Mouse (Mus musculus) heart, embryonic 11.5 days (tissue): ENCODE results near the gene Gm20521. TPM values are rescaled to one million over a fixed set of nuclear protein-coding genes. Genes with fewer than 3 reads are reported as not detected.

ENCODE experiments used
- ATAC-seq: fragments of 200-750 bp; cut with Nextera tagmentation; replicated peaks from 2 replicates; pipeline ENCODE4 v1.8.0; 2017; ENCODE audit warnings: moderate library complexity; ENCODE audit not compliant: insufficient number of reproducible peaks, low FRiP score, low TSS enrichment
- H3K27ac ChIP-seq: fragments of 300-500 bp; sonication (generic); 2 replicates; pipeline ENCODE4 v1.5.1; 2014; ENCODE audit warnings: mild to moderate bottlenecking, low read depth, low read length
- H3K27me3 ChIP-seq: fragments of 300-500 bp; sonication (generic); 2 replicates; pipeline ENCODE4 v1.6.1; 2014; ENCODE audit warnings: mild to moderate bottlenecking, low read length, mixed read lengths; ENCODE audit not compliant: control insufficient read depth, insufficient read depth
- H3K36me3 ChIP-seq: fragments of 300-500 bp; sonication (generic); 2 replicates; pipeline ENCODE4 v1.6.1; 2014; ENCODE audit warnings: mild to moderate bottlenecking, low read length, moderate library complexity, mixed read lengths; ENCODE audit not compliant: control insufficient read depth, insufficient read depth
- H3K4me1 ChIP-seq: fragments of 300-500 bp; sonication (generic); 2 replicates; pipeline ENCODE4 v1.6.1; 2014; ENCODE audit warnings: low read length; ENCODE audit not compliant: control insufficient read depth, insufficient read depth
- H3K4me2 ChIP-seq: fragments of 300-500 bp; sonication (generic); 2 replicates; pipeline ENCODE4 v1.6.1; 2014; ENCODE audit warnings: mild to moderate bottlenecking, moderate library complexity
- H3K4me3 ChIP-seq: fragments of 300-500 bp; sonication (generic); 2 replicates; pipeline ENCODE4 v1.5.1; 2014; ENCODE audit warnings: low read depth, low read length
- H3K9ac ChIP-seq: fragments of 300-500 bp; sonication (generic); 2 replicates; pipeline ENCODE4 v1.6.1; 2014; ENCODE audit warnings: mild to moderate bottlenecking, low read depth, low read length, moderate library complexity
- H3K9me3 ChIP-seq: fragments of 300-500 bp; sonication (generic); replicated peaks from 2 replicates; pipeline ENCODE4 v1.6.1; 2016; ENCODE audit warnings: low read length; ENCODE audit not compliant: control insufficient read depth
- WGBS: fragments of 180-500 bp; shearing (Covaris S2); extraction: QIAGEN DNeasy Blood & Tissue Kit; methylation state at CpG from one replicate; pipeline ENCODE4 v1.1.7; 2014; ENCODE audit not compliant: insufficient replicate concordance; 5-methylcytosine and 5-hydroxymethylcytosine counted together
- polyA plus RNA-seq: library from polyadenylated mRNA; unstranded; fragments of >200 nt; fragmentation: Nextera tagmentation; extraction: Ambion mirVana; gene quantifications from 2 replicates; pipeline ENCODE4 v1.2.1, GENCODE M21; 2014

Gene Gm20521
- 0.31 TPM in 1 of 2 replicates, not detected in the other for polyA plus RNA-seq

- under 1% methylated on average over 27 of the region's 27 CpGs for WGBS
- Histone ChIP-seq H3K4me3 (peak within 1 kb of the TSS; percentile 56), H3K36me3 (peaks cover 4% of the 10 kb centered on the region; the same call in 1 of the 2 replicates), H3K4me1 (peaks cover 13% of the 10 kb centered on the region), H3K9me3 (no peaks in the 10 kb centered on the region), H3K4me2 (peak within 1 kb of the TSS; percentile 73), H3K27me3 (no peaks in the 10 kb centered on the region), H3K9ac (peak within 1 kb of the TSS; percentile 78), H3K27ac (peak within 1 kb of the TSS; percentile 90)
- peak; percentile 83 for ATAC-seq
Measured at GRCm38 (mm10) chr14:54883154-54884021, at the start of gene Gm20521, which contains the start of gene Bcl2l2. TSS of gene Gm20521 (plus strand) at chr14:54883441. TSS of gene Bcl2l2 (plus strand) at chr14:54883377.

DNA sequence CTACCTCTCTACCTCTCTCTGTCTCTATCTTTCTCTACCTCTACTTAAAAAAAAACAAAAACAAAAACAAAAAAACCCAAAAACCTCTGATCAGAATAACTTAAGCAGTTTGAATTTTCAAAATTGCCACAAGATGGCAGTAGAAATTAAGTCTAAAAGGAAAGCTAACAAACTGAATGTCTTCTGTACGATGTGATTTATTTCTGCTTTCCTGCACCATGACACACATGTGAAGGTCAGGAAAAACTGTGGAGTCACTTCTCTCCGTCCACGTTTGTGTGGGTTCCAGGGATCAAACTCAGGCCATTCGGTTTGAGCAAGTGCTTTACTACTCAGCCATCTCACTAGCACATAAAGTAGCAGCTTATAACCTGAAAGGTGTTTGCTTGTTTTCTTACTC is 39.8 kb upstream of the Gm20521 start:
- H3K9me3 ChIP-seq: no peaks in the 10 kb centered on the region
- H3K4me2 ChIP-seq: no peak overlapping the region
- H3K4me1 ChIP-seq: no peaks in the 10 kb centered on the region
- no peak overlapping the region for H3K27ac ChIP-seq
- no peaks in the 10 kb centered on the region; the same call in 1 of the 2 replicates for H3K27me3 ChIP-seq
- no peak for ATAC-seq
- WGBS: 3% methylated on average over 4 of the region's 4 CpGs
- H3K4me3 ChIP-seq: no peak overlapping the region
- no peak overlapping the region for H3K9ac ChIP-seq
- H3K36me3 ChIP-seq: no peaks in the 10 kb centered on the region

- no peak overlapping the region for H3K4me2 ChIP-seq
- H3K9me3 ChIP-seq: no peaks in the 10 kb centered on the region
- H3K9ac ChIP-seq: no peak overlapping the region
- H3K4me3 ChIP-seq: no peak overlapping the region
- peaks cover 4% of the 10 kb centered on the region for H3K36me3 ChIP-seq
- WGBS: 89% methylated on average over 3 of the region's 3 CpGs
- no peaks in the 10 kb centered on the region for H3K4me1 ChIP-seq
- no peaks in the 10 kb centered on the region for H3K27me3 ChIP-seq
- ATAC-seq: no peak
- H3K27ac ChIP-seq: no peak overlapping the region
Measured at GRCm38 (mm10) chr14:54855726-54856125, 27.5 kb upstream of the Gm20521 start.

- Histone ChIP-seq H3K9me3 (no peaks in the 10 kb centered on the region), H3K4me1 (no peaks in the 10 kb centered on the region), H3K9ac (no peak overlapping the region), H3K27ac (no peak overlapping the region), H3K36me3 (peaks cover 4% of the 10 kb centered on the region), H3K27me3 (no peaks in the 10 kb centered on the region), H3K4me2 (no peak overlapping the region), H3K4me3 (no peak overlapping the region)
- 73% methylated on average over 7 of the region's 7 CpGs for WGBS
- no peak for ATAC-seq
Measured at GRCm38 (mm10) chr14:54856703-54857102, 26.5 kb upstream of the Gm20521 start.

- Histone ChIP-seq H3K9me3 (no peaks in the 10 kb centered on the region), H3K27me3 (no peaks in the 10 kb centered on the region), H3K4me2 (no peak overlapping the region), H3K27ac (no peak overlapping the region), H3K36me3 (peaks cover 4% of the 10 kb centered on the region), H3K4me3 (no peak overlapping the region), H3K4me1 (no peaks in the 10 kb centered on the region), H3K9ac (no peak overlapping the region)
- 79% methylated on average over 9 of the region's 9 CpGs for WGBS
- no peak for ATAC-seq
Measured at GRCm38 (mm10) chr14:54857891-54858290, 25.4 kb upstream of the Gm20521 start.

GRCm38 (mm10) chr14:54860511-54860910 is 22.7 kb upstream of the Gm20521 start:
- Histone ChIP-seq H3K27ac (no peak overlapping the region), H3K4me3 (no peak overlapping the region), H3K9ac (no peak overlapping the region), H3K4me1 (no peaks in the 10 kb centered on the region), H3K9me3 (no peaks in the 10 kb centered on the region), H3K4me2 (no peak overlapping the region), H3K36me3 (no peaks in the 10 kb centered on the region), H3K27me3 (no peaks in the 10 kb centered on the region)
- ATAC-seq: no peak
- WGBS: 35% methylated on average over 2 of the region's 2 CpGs

DNA sequence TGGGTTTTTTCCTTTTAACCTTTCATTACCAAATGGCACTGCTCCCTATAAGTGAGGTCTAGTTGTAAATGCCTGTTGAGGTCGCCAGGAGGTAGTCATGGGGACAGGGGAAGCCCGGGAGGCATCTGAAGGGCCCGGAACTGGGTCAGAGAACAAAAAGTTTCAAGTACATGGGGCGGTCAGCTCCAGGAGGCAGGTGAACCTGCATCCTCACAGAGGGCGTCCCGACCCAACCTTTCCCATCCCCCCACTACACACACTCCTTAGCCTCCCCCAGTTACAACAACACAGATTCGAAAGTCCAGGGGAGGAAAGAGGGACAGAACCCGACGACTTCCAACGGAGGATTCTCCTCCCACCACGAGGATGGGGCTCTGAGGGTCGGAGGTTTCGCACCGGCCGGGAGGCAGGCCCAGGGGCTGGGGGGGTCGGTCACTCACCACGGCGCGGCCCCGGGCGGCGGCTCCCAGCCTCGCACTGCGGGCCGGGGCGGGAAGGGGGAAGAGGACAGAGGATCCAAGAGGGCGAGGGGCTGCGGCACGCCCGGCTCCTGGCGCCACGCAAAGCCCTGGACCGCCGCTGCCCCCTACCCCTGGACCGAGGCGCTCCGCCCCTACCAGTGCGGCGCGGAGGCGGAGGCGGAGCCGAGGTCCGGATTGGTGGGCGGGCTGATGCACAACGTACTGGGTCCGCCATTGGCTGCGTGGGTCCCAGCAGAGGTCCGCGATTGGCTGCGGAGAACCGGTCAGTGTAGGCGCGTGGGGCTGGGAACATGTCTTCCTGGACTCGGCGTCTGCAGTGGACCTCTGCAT is 19.5 kb upstream of the Gm20521 start:
- peak; percentile 100 for ATAC-seq
- peak overlapping the region; percentile 89 for H3K9ac ChIP-seq
- peak overlapping the region; percentile 91 for H3K4me2 ChIP-seq
- peak overlapping the region; percentile 87 for H3K4me3 ChIP-seq
- no peaks in the 10 kb centered on the region for H3K9me3 ChIP-seq
- peak overlapping the region; percentile 75 for H3K27ac ChIP-seq
- no peaks in the 10 kb centered on the region for H3K36me3 ChIP-seq
- H3K4me1 ChIP-seq: no peaks in the 10 kb centered on the region
- WGBS: under 1% methylated on average over 48 of the region's 56 CpGs
- H3K27me3 ChIP-seq: no peaks in the 10 kb centered on the region

- Histone ChIP-seq H3K27ac (peak overlapping the region; percentile 68; the same call in 1 of the 2 replicates), H3K27me3 (no peaks in the 10 kb centered on the region), H3K4me1 (no peaks in the 10 kb centered on the region), H3K9me3 (no peaks in the 10 kb centered on the region), H3K4me3 (peak overlapping the region; percentile 87), H3K4me2 (peak overlapping the region; percentile 91), H3K36me3 (no peaks in the 10 kb centered on the region), H3K9ac (peak overlapping the region; percentile 89)
- ATAC-seq: no peak
- 15% methylated on average over 21 of the region's 21 CpGs for whole genome bisulfite sequencing
Measured at GRCm38 (mm10) chr14:54864313-54865036, 18.8 kb upstream of the Gm20521 start.
